Mouse (Mus musculus) c-Kit-positive CD71-positive TER-119-negative erythroid progenitor cells, embryonic 14.5 days (primary cell): ENCODE data around the gene Tpra1.

Experiments
- DNase-seq: peaks from one replicate; pipeline ENCODE4 v3.0.0-alpha.2; 2013; ENCODE audit warnings: low read depth

Gene Tpra1

DNA sequence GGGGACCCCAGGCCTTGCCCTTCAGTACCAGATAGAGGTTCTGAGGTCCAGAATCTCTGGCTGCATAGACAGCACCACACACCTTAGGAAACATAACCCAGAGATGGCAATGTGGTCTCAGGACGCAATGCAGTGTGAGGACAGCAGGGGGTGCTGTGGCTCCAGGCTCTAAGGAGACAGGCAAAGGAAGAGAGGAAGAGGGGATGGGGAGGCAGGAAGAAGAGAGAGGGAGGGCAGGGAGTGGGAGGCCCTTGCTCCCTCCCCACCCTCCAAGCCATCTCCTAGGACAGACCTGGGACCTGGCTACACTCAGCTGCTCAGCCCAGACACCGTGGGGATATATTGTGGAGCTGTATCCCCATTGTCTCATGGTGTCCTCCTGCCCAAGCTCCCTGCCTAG lies 25.5 kb downstream of the Tpra1 start:
- peak; percentile 45 for DNase-seq

- no peak for DNase-seq
These were observed 26.0 kb downstream of the Tpra1 start for GRCm38 (mm10) chr6:88928026-88928425.

DNA sequence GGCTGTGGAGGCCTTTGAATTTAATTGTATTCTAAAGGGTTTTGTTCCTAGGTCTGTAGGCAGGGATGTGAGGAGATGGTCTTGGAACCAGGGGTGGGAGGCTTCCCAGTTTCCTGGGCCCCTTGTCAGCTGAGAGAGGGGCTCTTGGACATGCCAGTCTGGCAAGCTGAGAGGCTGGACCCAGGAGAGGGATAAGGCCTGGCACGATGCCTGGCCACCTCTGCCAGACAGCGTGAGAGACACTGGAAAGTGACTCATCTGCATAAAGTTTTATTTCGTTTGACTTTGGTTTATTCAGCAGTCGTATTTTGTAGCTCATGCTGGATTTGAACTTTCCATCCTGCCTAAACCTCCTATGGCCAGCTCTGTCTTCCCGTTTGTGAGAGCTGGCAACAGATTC lies 26.5 kb downstream of the Tpra1 start:
- DNase-seq, result no peak

- no peak for DNase-seq
These were observed 27.4 kb downstream of the Tpra1 start for GRCm38 (mm10) chr6:88929451-88929850.

- no peak for DNase-seq
These were observed 28.0 kb downstream of the Tpra1 start for GRCm38 (mm10) chr6:88930049-88930448.

DNA sequence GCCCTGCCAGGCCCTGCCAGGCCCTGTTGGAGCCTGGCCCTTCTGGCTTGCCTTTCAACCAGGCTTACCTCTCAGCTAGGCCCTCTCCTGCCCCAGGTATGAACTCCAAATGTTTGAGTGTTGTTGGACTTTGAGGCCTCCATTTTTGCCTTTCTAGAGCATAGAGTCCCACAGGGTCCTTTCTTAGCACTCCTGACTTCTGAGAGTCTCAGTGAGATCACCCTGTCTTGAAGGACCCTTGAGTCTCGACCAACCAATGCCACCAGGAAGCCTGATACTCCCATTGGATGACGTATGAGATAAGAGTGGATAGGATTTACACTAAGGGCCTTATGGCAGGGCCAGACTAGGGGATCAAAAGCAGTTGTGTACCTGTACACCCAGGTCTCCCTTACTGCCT lies 29.4 kb downstream of the Tpra1 start:
- DNase-seq, result no peak

GRCm38 (mm10) chr6:88934132-88934531 lies 32.1 kb downstream of the Tpra1 start:
- DNase-seq, result no peak

DNA sequence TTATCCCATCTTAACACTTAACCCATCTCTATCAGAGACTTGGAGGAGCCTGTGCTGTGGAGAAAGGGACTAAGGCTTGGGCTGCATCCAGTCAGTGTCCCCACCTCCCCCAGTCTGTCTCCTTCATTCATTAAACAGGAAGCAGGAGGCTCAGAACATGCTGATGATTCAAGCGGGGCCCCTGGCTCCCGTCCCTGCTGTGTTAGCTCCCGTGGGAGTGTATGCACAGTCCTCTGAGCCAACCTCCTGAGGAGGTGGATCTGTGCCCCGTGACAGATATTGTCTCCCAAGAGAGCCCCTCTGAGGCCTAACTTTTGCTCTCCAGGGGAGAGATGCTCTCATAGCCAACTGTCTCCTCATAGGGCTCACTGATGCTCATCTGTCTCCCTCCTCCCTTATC lies 32.8 kb downstream of the Tpra1 start:
- no peak for DNase-seq

- DNase-seq, result peak; percentile 50
These were observed 33.8 kb downstream of the Tpra1 start for GRCm38 (mm10) chr6:88935735-88936276.

DNA sequence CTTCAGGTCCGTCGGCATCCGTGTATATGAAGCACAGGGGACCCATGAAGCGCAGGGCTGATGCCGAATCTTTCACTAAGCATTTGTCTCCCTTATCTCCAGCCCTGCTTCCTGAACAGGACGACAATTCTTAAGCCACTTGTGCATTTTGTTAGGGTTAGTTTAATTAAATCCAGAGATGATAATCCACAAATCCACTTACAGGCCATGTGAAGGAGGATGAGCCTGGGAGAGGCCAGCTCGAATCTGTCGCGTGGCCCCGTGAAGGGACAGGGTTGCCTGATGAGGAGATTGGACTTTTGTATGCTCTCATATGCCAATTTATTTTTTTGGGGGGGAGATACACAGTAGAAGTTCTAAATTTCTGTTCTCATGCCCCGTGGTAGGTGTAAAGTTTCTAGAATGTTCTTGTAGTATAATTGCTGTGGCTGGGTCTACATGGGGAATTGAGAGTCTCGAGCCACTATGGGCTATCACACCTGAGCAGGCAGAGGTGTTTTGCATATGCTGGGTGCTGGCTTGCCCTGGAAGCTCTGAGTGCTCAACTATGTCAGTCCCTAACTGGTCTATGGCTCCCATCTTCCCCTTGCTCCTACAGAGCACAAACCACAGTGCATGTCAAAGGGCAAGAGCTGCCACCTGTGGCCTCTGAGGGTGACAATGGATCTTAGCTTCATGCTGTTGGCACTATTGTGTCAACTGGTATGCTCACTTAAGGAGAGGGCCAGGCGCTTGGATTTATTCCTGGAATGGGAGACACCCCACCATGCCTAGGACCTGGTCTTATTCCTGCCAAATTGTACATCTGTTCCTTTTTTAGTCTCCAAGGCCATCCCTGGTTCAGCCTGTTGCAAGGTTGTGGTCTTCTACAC lies 34.5 kb downstream of the Tpra1 start:
- no peak for DNase-seq

DNA sequence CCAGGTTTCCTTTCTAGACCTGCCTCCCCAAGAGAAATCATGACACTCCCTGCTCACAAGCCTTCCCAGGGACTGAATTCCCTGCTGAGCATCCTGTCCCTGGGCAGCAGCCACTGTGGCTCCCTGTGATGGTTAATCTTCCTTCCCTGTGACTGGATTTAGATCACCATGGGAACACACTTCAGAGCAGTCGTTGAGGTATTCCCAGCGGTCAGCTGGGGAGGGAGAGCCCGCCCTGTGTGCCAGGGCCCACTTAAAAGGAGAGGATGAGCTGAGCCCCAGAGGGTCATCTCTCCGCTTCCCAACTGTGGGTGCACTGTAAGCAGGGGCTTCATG lies 35.1 kb downstream of the Tpra1 start:
- DNase-seq, result no peak

DNA sequence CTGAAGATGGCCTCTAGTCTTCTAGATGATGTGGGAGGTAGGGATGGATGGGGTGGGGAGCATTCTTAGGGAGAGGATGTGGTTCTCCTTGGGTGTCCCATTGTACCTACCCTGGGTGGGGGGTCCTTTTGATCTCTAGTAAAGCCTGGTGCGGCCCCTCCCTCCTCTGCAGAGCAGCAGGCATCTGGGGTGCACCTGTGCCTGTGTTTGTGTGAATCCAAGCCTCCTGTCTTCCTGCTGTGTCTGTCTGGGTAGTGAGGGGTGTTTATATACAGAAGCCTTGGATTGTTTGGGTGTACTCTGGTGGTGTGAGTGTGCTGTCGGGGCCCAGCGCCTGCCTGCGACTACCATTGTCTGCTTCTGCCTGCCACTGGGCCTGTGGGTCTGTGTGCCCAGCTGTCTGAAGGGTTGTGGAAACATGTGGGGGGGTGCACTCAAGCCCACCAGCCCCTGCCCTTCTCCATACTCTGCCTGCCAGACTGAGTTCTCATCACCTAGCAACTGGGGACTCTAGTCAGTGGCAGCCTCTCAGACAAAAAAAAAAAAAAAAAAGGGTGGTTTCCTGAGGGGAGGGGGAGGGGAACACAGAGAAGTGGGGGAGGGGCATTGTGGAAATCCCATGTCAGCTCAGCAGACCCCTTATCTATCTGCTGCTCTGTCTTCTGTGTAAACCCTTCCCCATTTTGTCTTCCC lies 36.1 kb downstream of the Tpra1 start:
- DNase-seq, result no peak

DNA sequence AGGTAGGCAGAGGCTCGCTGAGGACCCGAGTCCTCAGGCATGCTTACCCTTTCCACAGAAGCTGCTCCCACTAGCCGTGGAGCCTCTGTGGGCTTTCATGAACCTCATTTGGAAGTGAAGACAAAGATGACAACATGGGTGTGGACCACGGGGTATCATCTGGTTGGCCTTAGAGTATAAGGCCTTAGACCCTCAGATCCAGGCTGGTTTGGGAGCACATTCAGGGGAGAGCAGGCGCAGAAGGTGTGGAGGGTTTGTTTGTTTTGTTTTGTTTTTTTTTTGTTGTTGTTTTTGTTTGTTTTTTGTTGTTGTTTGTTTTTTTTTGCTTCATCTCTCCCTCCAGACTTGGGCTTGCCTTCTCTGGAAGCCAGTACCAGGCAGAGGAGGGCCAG lies 36.6 kb downstream of the Tpra1 start:
- DNase-seq, result no peak

DNA sequence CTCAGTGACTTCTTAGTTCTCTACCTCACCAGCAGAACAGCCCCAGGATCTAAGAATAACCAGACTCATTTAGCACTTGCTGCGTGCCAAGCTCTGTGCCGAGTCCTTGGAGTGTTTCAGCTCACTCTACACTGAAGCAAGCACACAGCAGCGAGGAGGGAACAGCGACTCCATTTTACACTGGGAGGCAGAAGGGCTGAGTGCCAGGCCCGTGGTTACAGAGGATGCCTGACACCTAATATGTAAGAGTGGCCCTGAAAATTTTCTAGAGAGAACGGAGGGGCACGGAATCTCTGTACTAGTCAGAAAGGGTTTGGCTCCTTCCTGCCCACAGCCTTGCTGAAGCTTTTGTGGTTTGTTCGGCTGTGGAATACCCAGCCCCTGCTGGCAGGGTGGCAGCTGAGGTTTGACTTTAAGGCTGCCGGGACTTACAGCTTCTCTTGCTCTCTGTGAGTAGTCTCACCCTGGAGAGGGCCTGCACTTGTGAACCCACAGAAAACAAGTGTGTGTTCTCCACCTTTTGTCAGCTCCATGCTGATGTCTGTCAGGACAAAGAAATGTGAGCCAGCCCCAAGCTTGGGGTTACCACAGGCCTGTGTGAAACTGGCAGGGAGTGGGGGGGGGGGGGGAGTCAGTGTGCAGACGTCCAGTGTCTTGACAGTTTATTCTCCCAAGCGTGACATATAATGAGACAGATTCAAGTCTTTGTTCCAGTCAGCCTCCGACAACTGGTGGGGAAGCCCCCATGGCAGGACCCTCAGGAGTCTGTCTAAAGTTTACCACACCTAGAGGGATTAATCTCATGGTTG lies 37.4 kb downstream of the Tpra1 start:
- DNase-seq, result no peak

- no peak for DNase-seq
These were observed 38.3 kb downstream of the Tpra1 start for GRCm38 (mm10) chr6:88940090-88940916.

DNA sequence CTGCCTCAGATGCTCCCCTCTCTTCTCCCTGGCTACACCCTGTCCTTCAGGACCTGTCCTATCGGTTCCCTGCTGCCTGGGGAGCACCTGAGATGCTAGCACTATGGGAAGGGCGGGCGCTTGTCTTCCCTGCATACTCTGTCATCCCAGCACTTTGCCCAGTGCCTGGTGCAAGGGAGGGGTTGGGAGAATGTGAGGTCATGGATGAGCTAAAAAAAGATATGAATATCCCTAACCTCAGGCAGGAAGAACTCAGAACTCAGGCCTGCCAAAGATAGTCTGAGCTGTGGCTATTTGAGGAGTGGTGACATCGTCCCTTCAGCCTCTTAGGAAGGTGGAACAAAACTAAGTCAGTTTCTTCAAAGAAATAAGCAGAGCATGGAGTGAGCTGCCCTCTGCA lies 39.6 kb downstream of the Tpra1 start:
- no peak for DNase-seq

DNA sequence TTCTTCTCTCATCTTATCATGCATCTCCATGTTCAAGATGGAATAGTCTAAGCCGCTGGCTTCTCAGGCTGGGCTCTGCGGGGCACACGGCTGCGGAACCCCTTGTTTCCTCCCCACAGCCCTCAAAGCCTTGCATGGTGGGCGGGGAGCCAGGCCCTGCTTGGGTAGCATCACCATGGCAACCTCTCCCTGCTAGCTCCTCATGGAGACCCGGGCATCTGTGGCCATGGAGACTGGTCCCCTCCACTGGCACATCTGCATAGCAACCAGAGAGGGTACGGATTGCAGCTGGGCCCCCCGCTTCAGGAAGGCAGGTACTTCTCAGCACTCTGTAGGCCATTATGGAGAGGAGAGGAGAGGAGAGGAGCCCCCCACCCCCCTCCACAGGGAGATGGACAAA lies 40.5 kb downstream of the Tpra1 start:
- DNase-seq, result no peak

GRCm38 (mm10) chr6:88943666-88944065 lies 41.6 kb downstream of the Tpra1 start:
- DNase-seq, result no peak

DNA sequence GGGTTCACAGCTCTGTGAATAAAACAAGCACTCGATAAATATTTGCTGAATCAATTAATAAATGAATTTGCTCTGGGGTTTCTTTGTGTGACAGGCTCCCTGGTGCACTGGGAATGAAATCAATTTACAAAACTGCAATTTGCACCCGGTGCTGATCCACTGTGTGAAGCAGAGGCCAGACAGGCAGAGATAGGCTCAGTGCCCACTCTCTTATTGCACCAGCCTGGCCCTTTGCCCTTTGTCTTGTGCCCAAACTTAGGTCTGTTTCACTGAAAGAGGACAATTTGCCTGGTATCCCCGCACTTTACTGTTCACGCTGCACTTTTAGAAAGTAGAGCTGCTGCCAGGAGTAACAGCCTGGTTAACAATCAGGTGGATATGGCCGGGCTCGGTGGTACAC lies 44.4 kb downstream of the Tpra1 start:
- no peak for DNase-seq

GRCm38 (mm10) chr6:88947771-88948170 lies 45.7 kb downstream of the Tpra1 start:
- no peak for DNase-seq

DNA sequence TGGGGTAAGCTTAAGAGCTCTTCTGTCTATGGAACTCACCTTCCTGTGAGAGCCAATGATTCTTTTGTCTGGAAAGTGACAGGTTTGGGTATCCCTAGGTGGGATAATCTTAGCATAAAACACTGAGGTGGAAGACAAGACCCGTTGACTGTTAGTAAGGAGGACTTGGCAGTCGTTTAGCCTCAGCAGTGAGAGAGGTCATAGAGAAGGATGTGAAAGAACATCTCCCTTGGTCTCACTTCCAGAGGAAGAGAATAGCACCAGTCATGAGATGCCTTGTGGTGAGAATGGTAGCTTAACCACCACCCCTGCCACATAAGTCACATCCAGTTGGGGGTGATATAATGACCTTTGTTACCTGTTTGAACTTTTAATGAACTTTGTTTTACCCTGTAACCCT lies 54.7 kb downstream of the Tpra1 start:
- no peak for DNase-seq

DNA sequence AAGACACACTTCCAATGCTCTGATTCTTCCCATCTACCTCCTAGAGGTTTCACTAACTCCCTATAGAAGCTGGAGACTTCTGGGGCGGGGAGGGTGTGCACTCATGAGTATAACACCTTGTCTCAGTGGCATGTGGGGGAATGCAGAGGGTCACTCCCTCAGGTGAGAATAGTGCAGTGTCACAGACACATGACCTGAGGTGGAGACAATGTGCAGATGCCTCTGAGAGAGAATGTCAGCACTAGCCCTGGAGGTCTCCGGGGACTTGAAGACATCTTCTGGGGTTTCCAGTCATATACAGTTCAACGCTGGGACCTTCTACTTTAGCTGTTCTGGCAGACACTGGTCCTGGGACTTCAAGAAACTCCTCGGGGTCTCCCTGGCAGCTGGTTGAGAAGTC lies 55.3 kb downstream of the Tpra1 start:
- no peak for DNase-seq
